Mouse (Mus musculus) hindbrain, embryonic 15.5 days (tissue): ENCODE data around the gene Usp2. TPM values are rescaled to one million over a fixed set of nuclear protein-coding genes. Genes with fewer than 3 reads are reported as not detected.

ENCODE experiments used
- ATAC-seq: fragments of 200-750 bp; cut with Nextera tagmentation; 2 replicates; pipeline ENCODE4 v1.8.0; 2017; ENCODE audit warnings: low read depth, moderate number of reproducible peaks, moderate TSS enrichment; ENCODE audit not compliant: low FRiP score
- H3K27ac ChIP-seq: fragments of 300-500 bp; sonication (generic); replicated peaks from 2 replicates; pipeline ENCODE4 v1.5.1; 2015; ENCODE audit warnings: mild to moderate bottlenecking, inconsistent platforms
- H3K27me3 ChIP-seq: fragments of 300-500 bp; sonication (generic); 2 replicates; pipeline ENCODE4 v1.6.1; 2015; ENCODE audit warnings: control low read depth, inconsistent platforms
- H3K36me3 ChIP-seq: fragments of 300-500 bp; sonication (generic); 2 replicates; pipeline ENCODE4 v1.6.1; 2015; ENCODE audit warnings: control low read depth, inconsistent platforms
- H3K4me1 ChIP-seq: fragments of 300-500 bp; sonication (generic); replicated peaks from 2 replicates; pipeline ENCODE4 v1.6.1; 2015; ENCODE audit warnings: control low read depth, inconsistent platforms
- H3K4me2 ChIP-seq: fragments of 300-500 bp; sonication (generic); 2 replicates; pipeline ENCODE4 v1.6.1; 2015; ENCODE audit warnings: moderate library complexity, mild to moderate bottlenecking, inconsistent platforms
- H3K4me3 ChIP-seq: fragments of 300-500 bp; sonication (generic); 2 replicates; pipeline ENCODE4 v1.5.1; 2015; ENCODE audit warnings: mild to moderate bottlenecking, inconsistent platforms
- H3K9ac ChIP-seq: fragments of 300-500 bp; sonication (generic); 2 replicates; pipeline ENCODE4 v1.6.1; 2015; ENCODE audit warnings: inconsistent platforms
- H3K9me3 ChIP-seq: fragments of 300-500 bp; sonication (generic); 2 replicates; pipeline ENCODE4 v1.6.1; 2016; ENCODE audit warnings: control low read depth, inconsistent platforms
- WGBS: fragments of 180-500 bp; shearing (Covaris S2); methylation state at CpG from one replicate; pipeline ENCODE4 v1.1.7; 2015; 5-methylcytosine and 5-hydroxymethylcytosine counted together
- polyA plus RNA-seq: library from polyadenylated mRNA; unstranded; fragments of >200 nt; fragmentation: Nextera tagmentation; extraction: Ambion mirVana; gene quantifications from 2 replicates; pipeline ENCODE4 v1.2.1, GENCODE M21; 2015

The Usp2 gene
- polyA plus RNA-seq, 1 experiment from 2014 or later = 15.2 TPM

DNA sequence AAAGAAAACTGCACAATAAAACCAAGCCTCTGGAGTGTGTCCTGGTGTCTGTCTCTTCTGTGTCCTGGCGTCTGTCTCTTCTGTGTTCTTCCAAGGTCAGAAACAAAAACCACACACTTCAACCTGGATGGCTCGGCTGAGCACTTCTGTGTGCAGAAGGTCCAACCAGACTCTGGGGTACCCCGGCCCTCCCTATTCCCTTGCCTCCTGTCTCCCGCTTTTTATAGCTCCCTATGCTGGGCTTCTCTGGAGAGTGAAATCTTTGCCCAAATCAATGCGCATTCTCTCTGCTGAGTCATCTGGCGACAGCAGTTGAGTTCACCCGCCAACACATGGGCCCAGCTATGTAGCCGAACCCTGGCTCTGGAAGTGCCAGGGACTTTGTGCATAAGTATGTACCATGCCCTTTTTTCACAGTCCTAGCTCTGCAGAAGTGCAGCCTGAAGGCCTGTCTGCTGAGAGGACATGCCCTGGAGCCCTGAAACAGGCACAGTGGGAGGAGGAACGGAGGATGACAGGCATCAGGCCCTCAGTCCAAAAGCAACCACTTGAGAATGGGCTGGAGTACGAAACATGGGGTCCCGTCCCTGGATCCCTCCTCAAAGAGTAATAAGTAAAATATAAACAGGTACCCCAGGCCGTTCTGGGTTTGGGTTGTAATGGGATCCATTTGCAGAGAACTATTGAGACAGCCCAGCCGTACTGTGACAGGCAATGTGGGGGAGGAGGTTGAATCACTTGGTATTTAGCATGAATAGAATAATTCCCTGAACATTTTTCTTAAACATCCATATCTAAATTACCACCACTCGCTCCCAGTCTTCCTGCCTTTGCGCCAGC, 18.1 kb upstream of the Usp2 start:
- no peak for ATAC-seq
- no peak overlapping the region for H3K9ac ChIP-seq
- no peaks in the 10 kb centered on the region for H3K36me3 ChIP-seq
- peaks cover 6% of the 10 kb centered on the region for H3K4me1 ChIP-seq
- peaks cover 20% of the 10 kb centered on the region for H3K27me3 ChIP-seq
- H3K9me3 ChIP-seq = no peaks in the 10 kb centered on the region
- no peak overlapping the region for H3K4me2 ChIP-seq
- no peak overlapping the region for H3K4me3 ChIP-seq
- WGBS = 81% methylated on average over 15 of the region's 15 CpGs
- no peak overlapping the region for H3K27ac ChIP-seq

DNA sequence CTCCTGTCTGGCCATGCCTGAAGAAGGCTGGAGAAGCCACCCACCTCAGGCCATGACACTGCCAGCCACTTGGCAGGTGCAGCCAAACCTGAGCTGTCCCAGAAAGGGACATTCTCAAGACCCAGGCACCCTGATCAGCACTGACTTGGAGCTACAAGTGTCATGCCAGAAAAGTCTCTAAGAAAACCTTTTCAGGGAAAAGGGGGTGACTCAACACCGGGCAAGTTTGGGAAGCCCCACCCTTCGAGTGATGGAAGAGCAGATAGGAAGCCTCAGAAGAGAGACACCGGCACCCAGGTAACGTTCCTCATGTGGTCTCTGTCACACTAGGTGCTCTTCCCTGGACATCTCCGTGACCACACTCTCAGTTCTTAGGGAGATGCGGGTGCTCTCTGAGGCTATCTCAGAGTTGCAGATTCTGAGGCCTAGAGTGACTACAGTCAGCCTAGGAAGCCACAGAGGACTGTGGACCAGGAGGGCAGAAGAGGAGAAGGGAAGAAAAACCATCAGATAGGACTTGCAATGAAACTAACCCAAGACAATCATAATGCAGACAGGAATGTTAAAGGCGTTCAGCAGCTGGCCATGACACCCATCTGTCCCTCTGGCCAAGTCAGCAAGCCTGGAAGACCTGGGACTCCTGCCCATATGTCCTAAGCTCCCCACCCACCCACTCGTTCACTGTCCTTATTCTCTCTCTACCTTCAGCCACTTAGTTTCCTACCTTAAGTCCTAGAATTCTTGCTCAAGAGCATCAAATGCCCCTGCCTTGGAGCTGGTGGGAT, 17.2 kb upstream of the Usp2 start:
- H3K4me2 ChIP-seq = no peak overlapping the region
- H3K27ac ChIP-seq = no peak overlapping the region
- 88% methylated on average over 8 of the region's 8 CpGs for WGBS
- no peaks in the 10 kb centered on the region for H3K36me3 ChIP-seq
- no peaks in the 10 kb centered on the region for H3K9me3 ChIP-seq
- no peak for ATAC-seq
- no peak overlapping the region for H3K9ac ChIP-seq
- H3K4me3 ChIP-seq = no peak overlapping the region
- peaks cover 12% of the 10 kb centered on the region for H3K27me3 ChIP-seq
- no peaks in the 10 kb centered on the region; the same call in 1 of the 2 replicates for H3K4me1 ChIP-seq

DNA sequence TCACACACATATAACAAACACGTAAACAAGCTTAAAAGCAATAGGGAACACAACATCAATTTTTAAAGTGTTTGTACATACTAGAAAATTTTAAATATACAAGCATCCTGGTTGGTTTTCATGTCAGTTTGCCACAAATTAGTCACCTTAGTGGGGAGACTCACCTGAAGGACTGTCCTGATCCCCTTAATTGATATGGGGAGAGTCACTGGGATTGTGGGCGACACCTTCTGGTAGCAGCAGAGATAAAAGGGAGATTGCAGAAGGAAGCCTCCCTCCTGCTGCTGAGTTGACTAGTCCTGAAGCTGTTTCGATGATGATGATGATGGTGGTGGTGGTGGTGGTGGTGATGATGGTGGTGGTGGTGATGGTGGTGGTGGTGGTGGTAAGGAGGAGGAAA, 14.0 kb upstream of the Usp2 start:
- Histone ChIP-seq H3K9me3 (no peaks in the 10 kb centered on the region), H3K4me1 (no peaks in the 10 kb centered on the region), H3K4me3 (no peak overlapping the region), H3K27me3 (no peaks in the 10 kb centered on the region), H3K4me2 (no peak overlapping the region), H3K36me3 (no peaks in the 10 kb centered on the region), H3K27ac (no peak overlapping the region), H3K9ac (no peak overlapping the region)
- ATAC-seq = no peak
- WGBS = 77% methylated on average over 3 of the region's 3 CpGs

DNA sequence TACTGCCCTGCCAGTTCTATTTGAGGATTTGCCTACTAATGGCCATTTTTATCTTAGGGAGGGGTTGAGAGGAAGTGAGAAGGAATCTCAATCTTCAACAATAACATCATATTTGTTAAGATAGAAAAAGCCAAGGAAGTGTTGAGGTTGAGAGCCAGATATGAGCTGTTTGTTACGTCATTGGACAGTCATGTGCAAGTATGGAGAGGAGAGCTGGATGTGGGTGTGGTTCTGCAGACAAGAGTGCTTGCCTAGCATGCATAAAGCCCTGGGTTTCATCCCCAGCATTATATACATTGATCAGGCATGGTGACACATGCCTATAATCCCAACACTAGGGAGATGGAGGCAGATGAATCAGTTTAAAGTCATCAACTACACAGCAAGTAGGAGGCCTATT, 12.9 kb upstream of the Usp2 start:
- H3K27me3 ChIP-seq = no peaks in the 10 kb centered on the region
- H3K9me3 ChIP-seq = no peaks in the 10 kb centered on the region
- ATAC-seq = no peak
- no peak overlapping the region for H3K4me2 ChIP-seq
- H3K9ac ChIP-seq = no peak overlapping the region
- no peaks in the 10 kb centered on the region for H3K4me1 ChIP-seq
- no peaks in the 10 kb centered on the region for H3K36me3 ChIP-seq
- H3K4me3 ChIP-seq = no peak overlapping the region
- H3K27ac ChIP-seq = no peak overlapping the region
- 79% methylated on average over 1 of the region's 1 CpGs for WGBS

DNA sequence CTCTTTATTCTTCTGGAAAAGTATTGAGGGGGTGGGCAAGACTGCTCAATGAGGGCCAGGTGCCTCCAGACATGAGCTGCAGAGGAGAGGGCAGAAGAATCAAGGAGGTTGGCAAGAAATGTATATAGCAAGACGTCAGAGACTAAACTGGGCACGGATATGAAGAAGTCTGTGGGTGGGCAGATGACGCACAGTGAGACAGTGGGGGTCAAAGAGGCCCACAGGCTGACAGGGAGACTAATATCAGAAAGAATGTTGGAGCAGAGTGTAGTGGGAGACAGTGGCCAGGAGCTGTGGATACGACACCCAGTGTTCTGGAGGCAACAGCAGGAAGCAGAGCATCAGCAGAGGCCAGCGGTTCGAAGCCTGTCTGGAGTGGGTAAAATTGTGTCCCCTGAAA, 8.2 kb upstream of the Usp2 start:
- no peaks in the 10 kb centered on the region for H3K36me3 ChIP-seq
- no peak for ATAC-seq

DNA sequence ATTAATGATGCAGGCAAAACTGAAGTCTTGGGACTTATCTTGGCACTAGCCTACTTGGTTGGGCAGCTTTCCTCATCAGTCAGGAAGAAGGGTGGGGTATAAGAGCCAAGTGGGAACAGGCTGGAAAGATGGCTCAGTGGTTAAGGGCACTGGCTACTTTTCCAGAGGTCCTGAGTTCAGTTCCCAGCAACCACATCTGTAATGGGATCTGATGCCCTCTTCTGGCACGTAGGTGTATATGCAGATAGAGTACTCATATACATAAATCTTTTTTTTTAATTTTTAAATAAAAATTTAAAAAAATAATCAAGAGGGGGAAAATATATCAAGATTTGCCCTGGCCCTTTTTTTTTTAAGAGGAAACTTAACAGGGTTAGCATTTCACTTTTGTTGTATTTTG, 1.6 kb upstream of the Usp2 start:
- H3K36me3 ChIP-seq = no peaks in the 10 kb centered on the region
- no peak overlapping the region for H3K9ac ChIP-seq
- no peaks in the 10 kb centered on the region for H3K27me3 ChIP-seq
- ATAC-seq = no peak
- peaks cover 9% of the 10 kb centered on the region for H3K4me1 ChIP-seq
- no peaks in the 10 kb centered on the region for H3K9me3 ChIP-seq
- H3K4me3 ChIP-seq = no peak overlapping the region
- no peak overlapping the region for H3K27ac ChIP-seq
- WGBS = 49% methylated on average over 1 of the region's 1 CpGs
- no peak overlapping the region for H3K4me2 ChIP-seq

More for the DNA sequence above, 8.2 kb upstream of the Usp2 start:
- Histone ChIP-seq H3K27ac (no peak overlapping the region), H3K9ac (no peak overlapping the region), H3K27me3 (no peaks in the 10 kb centered on the region), H3K4me2 (no peak overlapping the region), H3K9me3 (no peaks in the 10 kb centered on the region), H3K4me1 (no peaks in the 10 kb centered on the region), H3K4me3 (no peak overlapping the region)
- 88% methylated on average over 6 of the region's 6 CpGs for WGBS

DNA sequence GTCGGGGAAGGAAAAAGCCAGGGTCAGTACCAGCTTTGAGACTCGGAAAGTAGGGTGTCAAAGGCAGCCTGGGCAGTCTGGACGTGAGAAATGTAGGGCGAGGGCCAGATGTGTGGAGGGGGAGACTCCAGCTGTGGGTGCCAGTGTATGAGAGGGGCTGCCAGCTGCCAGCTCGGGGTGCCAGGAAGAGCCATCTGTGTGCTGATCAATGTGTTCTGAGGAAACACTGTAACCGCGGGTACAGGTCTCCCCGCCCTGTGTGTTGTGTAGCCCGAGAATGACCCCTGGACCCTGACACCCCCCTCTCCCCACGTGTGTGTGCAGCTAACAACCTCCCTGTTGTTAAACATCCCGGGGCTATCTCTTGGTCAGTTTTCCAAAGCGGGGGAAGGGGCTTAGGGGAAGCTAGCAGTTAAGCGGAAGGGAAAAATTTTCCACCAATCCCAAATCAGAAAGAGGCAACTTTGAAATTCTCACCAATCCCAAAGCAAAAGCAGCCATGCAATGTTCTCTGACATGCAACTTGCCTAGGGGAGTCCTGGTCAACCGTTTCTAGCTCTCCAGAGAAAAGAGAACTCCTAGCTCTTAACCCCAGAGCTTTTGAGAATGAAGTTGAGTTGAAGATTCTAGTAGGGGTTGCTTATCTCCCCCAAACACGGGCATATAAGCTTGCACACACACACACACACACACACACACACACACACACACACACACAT, 579 bp downstream of the Usp2 start:
- peak overlapping the region; percentile 61 for H3K9ac ChIP-seq
- H3K27me3 ChIP-seq = no peaks in the 10 kb centered on the region
- H3K9me3 ChIP-seq = no peaks in the 10 kb centered on the region
- peak overlapping the region; percentile 95 for H3K4me2 ChIP-seq
- no peaks in the 10 kb centered on the region for H3K36me3 ChIP-seq
- no peak; the same call in 1 of the 2 replicates for ATAC-seq
- H3K4me1 ChIP-seq = peaks cover 24% of the 10 kb centered on the region
- WGBS = 8% methylated on average over 15 of the region's 15 CpGs
- peak overlapping the region; percentile 73 for H3K4me3 ChIP-seq
- H3K27ac ChIP-seq = peak overlapping the region; percentile 60

DNA sequence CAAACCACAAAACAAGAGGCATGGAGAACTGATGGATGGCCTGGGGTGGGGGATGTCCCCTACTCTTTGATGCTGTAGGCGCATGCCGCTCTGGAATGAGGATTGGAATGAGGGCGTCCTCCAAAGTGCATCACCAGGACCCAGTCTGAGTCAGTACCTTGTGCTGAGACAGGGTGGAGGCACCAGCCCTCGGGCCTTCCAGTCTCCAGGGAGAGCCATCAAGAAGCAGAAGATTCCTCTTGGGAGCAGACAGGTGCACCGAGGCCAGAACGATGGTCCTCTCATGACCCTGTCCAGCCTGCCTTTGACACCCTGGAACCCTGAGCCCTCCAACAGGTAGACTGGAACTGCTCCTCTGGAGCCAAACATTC, 1.1 kb downstream of the Usp2 start:
- Histone ChIP-seq H3K9ac (no peak overlapping the region), H3K4me3 (no peak overlapping the region), H3K4me1 (peaks cover 27% of the 10 kb centered on the region), H3K27ac (no peak overlapping the region), H3K4me2 (peak overlapping the region; percentile 95), H3K27me3 (no peaks in the 10 kb centered on the region), H3K9me3 (no peaks in the 10 kb centered on the region), H3K36me3 (no peaks in the 10 kb centered on the region)
- WGBS = 84% methylated on average over 6 of the region's 6 CpGs
- ATAC-seq = no peak

DNA sequence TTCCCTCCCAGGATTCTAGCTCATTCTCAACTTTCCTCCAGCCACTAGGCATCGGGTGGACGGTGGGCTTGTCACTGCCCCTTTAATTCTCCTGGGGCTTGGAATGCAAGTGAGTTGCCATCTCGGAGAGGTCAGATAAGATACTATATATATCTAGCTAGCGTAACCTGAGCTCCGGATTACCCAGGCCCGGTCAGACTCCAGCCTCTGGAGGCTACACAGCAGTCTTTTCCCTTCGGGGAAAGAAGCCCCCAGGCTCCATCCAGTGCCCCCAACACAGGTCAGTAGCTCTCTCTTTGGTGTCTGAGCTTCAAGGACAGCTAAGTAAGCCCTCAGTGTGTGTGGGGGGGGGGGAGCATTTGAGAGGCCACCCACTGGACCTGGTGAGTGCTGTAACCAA, 2.4 kb downstream of the Usp2 start:
- 39% methylated on average over 7 of the region's 7 CpGs for WGBS
- Histone ChIP-seq H3K36me3 (no peaks in the 10 kb centered on the region), H3K4me1 (peaks cover 31% of the 10 kb centered on the region), H3K4me3 (no peak overlapping the region), H3K27ac (no peak overlapping the region), H3K27me3 (no peaks in the 10 kb centered on the region), H3K9me3 (no peaks in the 10 kb centered on the region), H3K4me2 (no peak overlapping the region), H3K9ac (no peak overlapping the region)
- no peak for ATAC-seq

DNA sequence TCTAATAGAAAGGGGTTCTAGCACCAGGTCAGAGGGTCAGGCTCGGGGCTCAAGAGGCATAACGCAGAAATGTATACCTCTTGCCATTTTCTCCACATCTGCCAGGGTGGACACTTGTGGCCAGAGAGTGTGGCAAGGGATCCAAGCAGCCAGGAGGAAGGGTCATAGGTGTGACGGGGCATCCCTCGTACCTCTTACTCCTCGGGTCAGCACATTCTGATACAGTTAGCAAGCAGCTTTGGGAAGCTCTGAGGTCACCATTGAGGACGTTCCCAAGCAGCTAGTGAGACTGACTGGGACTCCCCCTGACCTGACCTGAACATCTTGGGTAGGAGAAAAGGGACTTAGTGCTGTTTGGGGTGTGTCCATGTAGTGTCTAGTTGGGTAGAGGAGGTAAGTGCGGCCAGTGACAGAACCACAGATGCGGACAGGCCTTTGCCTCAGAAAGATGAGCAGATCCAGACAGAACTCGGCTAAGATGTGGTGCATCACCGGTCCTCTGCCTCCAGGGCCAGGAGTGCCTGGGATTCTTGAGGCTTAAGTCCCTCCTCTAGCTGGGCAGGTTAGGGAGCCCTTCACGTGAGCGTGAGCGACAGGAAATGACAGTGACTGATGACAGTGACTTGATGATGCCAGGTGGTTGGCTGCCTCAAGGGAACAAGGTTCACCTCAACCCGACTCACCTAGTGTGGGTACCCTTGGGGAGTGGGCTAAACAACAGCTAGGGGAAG, 3.5 kb downstream of the Usp2 start:
- H3K27me3 ChIP-seq = no peaks in the 10 kb centered on the region
- H3K9ac ChIP-seq = no peak overlapping the region
- H3K4me1 ChIP-seq = peaks cover 31% of the 10 kb centered on the region
- H3K4me2 ChIP-seq = no peak overlapping the region
- H3K36me3 ChIP-seq = no peaks in the 10 kb centered on the region
- H3K9me3 ChIP-seq = no peaks in the 10 kb centered on the region
- H3K4me3 ChIP-seq = no peak overlapping the region
- no peak for ATAC-seq
- 73% methylated on average over 14 of the region's 14 CpGs for WGBS
- no peak overlapping the region for H3K27ac ChIP-seq

DNA sequence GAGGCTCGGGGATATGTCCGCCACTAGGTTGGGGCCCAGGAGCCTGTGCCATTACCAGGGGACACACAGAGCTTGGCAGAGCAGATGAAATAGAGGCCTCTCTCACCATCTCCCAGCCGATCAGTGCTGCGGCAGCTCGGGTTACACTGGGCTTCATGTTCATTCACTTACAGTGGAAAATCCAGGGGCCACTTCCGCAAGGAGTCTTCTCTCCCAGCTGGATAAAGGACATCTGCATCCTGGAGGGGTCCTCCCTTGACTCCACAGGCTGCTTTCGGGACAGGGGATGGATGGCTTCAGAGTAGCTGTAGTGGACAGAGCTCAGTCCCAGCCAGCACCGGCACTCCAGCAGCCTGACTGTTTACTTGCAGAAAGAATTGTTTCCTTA, 4.0 kb downstream of the Usp2 start:
- Histone ChIP-seq H3K9ac (no peak overlapping the region), H3K4me1 (peaks cover 31% of the 10 kb centered on the region), H3K27me3 (no peaks in the 10 kb centered on the region), H3K4me2 (no peak overlapping the region), H3K27ac (0 out of 2 replicates have a peak overlapping the region, but pooled peaks have one; percentile 5), H3K9me3 (no peaks in the 10 kb centered on the region), H3K4me3 (no peak overlapping the region), H3K36me3 (no peaks in the 10 kb centered on the region)
- ATAC-seq = no peak
- WGBS = 42% methylated on average over 8 of the region's 8 CpGs
